Comparison of ENCODE assay signal across 26 mouse cellular contexts in genomic region chr1:28453469-28453868, GRCm38 (mm10).
DNase-seq lines count a peak whose midpoint lies in the region; ATAC-seq lines count a peak whose summit lies in the region.
"Had no signal": no experiment of that assay in that cellular context is flagged by ENCODE, and none has a peak within 500 bp of the region (broad histone marks: within the 10 kb centered on the region; RNA-seq: fewer than 3 reads in every experiment).

No protein-coding gene starts in this region.

- no peaks in the 10 kb centered on the region for H3K9me3 ChIP-seq in embryonic facial prominence, embryonic 14.5 days (ENCODE audit: control insufficient read depth, low read length)
- no peaks in the 10 kb centered on the region for H3K9me3 ChIP-seq in embryonic facial prominence, embryonic 10.5 days
- H3K9me3 ChIP-seq: G1E; heart, embryonic 13.5 days; hindbrain, embryonic 10.5 days; intestine, embryonic 15.5 days; liver, embryonic 13.5 days had no signal

- no peak overlapping the region for H3K27ac ChIP-seq in embryonic facial prominence, embryonic 14.5 days (replicated peaks; ENCODE audit: low read depth, low read length)
- no peak overlapping the region for H3K27ac ChIP-seq in embryonic facial prominence, embryonic 10.5 days (replicated peaks)
- H3K27ac ChIP-seq: heart, embryonic 13.5 days; hindbrain, embryonic 10.5 days; intestine, embryonic 15.5 days; layer of hippocampus, adult 2 months; liver, embryonic 13.5 days had no signal

- intact Hi-C loops in left cerebral cortex, postnatal 14 days (cut with DNase I): no loop called here

- WGBS in embryonic facial prominence, embryonic 14.5 days: 79% methylated on average over 4 of the region's 4 CpGs
- 93% methylated on average over 4 of the region's 4 CpGs for WGBS in embryonic facial prominence, embryonic 10.5 days

- H3K9ac ChIP-seq in embryonic facial prominence, embryonic 14.5 days (ENCODE audit: low read depth, low read length): no peak overlapping the region
- H3K9ac ChIP-seq: heart, embryonic 13.5 days; intestine, embryonic 15.5 days; liver, embryonic 13.5 days had no signal

- H3K4me3 ChIP-seq in embryonic facial prominence, embryonic 14.5 days (ENCODE audit: low read depth, low read length): no peak overlapping the region
- H3K4me3 ChIP-seq in embryonic facial prominence, embryonic 10.5 days: no peak overlapping the region
- H3K4me3 ChIP-seq: heart, embryonic 13.5 days; hindbrain, embryonic 10.5 days; intestine, embryonic 15.5 days; layer of hippocampus, adult 2 months; liver, embryonic 13.5 days had no signal

- H3K36me3 ChIP-seq in embryonic facial prominence, embryonic 14.5 days (ENCODE audit: control insufficient read depth, insufficient read depth, low read length): no peaks in the 10 kb centered on the region
- H3K36me3 ChIP-seq in embryonic facial prominence, embryonic 10.5 days (replicated peaks): no peaks in the 10 kb centered on the region
- H3K36me3 ChIP-seq: G1E; heart, embryonic 13.5 days; hindbrain, embryonic 10.5 days; intestine, embryonic 15.5 days; liver, embryonic 13.5 days had no signal

- no peaks in the 10 kb centered on the region for H3K4me1 ChIP-seq in embryonic facial prominence, embryonic 14.5 days (ENCODE audit: control insufficient read depth, insufficient read depth, low read length)
- no peaks in the 10 kb centered on the region for H3K4me1 ChIP-seq in embryonic facial prominence, embryonic 10.5 days
- H3K4me1 ChIP-seq: heart, embryonic 13.5 days; hindbrain, embryonic 10.5 days; intestine, embryonic 15.5 days; liver, embryonic 13.5 days had no signal

- DNase-seq in embryonic facial prominence, embryonic 14.5 days (ENCODE audit: low spot score): peak; percentile 8
- no peak for DNase-seq in embryonic facial prominence, embryonic 10.5 days (ENCODE audit: low spot score)
- DNase-seq in left cerebral cortex, postnatal 14 days (ENCODE audit: low spot score in 2 of 2): peak; percentile 10 to 30
- DNase-seq in left cerebral cortex, adult 8-10 months (ENCODE audit: low spot score in 2 of 2): no peak
- DNase-seq in right cerebral cortex, adult 2 months (ENCODE audit: low spot score in 2 of 2): peak; percentile 12 to 13
- no peak for DNase-seq in right cerebral cortex, postnatal 25 days
- DNase-seq in telencephalon, adult 2 months (ENCODE audit: low read depth, low spot score): peak; percentile 2
- DNase-seq in liver: no peak
- DNase-seq: adrenal gland, postnatal 14 days; cerebellum, adult 2 months; gastrocnemius, postnatal 10 days; heart, postnatal 10 days; kidney, adult 2 months; kidney, postnatal 36 days; left cerebral cortex, postnatal 4 days; liver, embryonic 13.5 days; lung, adult 18-20 months; lung, postnatal 10 days; midbrain, embryonic 14.5 days had no signal

- no peak for ATAC-seq in embryonic facial prominence, embryonic 14.5 days (ENCODE audit: low read depth)
- ATAC-seq: forebrain, embryonic 14.5 days; hindbrain, embryonic 16.5 days; intestine, embryonic 15.5 days had no signal

- H3K27me3 ChIP-seq in embryonic facial prominence, embryonic 14.5 days (replicated peaks; ENCODE audit: control insufficient read depth, insufficient read depth, low read length): no peaks in the 10 kb centered on the region
- H3K27me3 ChIP-seq in embryonic facial prominence, embryonic 10.5 days (replicated peaks; ENCODE audit: low read depth, poor library complexity, severe bottlenecking): no peaks in the 10 kb centered on the region
- H3K27me3 ChIP-seq: heart, embryonic 13.5 days; intestine, embryonic 15.5 days; liver, embryonic 13.5 days had no signal

- no peak overlapping the region for H3K4me2 ChIP-seq in embryonic facial prominence, embryonic 14.5 days (ENCODE audit: low read depth, low read length)
- H3K4me2 ChIP-seq: heart, embryonic 13.5 days; intestine, embryonic 15.5 days; liver, embryonic 13.5 days had no signal

Comparison
In these comparisons a context has a peak if more than half of its experiments do, and no peak if none do; other contexts are left out.
1. DNase-seq: peak in embryonic facial prominence, embryonic 14.5 days (single experiment), left cerebral cortex, postnatal 14 days (2 of 2), right cerebral cortex, adult 2 months (2 of 2) and telencephalon, adult 2 months (single experiment); none in embryonic facial prominence, embryonic 10.5 days (single experiment), left cerebral cortex, adult 8-10 months (0 of 2), right cerebral cortex, postnatal 25 days (single experiment) and liver (single experiment).